Mouse (Mus musculus) layer of hippocampus, adult 11-12 months (tissue): ENCODE measurements at regions not wholly inside any gene's neighbourhood (a gene's known extent, or its start where the extent isn't known, plus 50 kb on each side); places are given as distances from the start of the nearest gene placed in this dataset.

ENCODE experiments used
- DNase-seq: peaks from one replicate; pipeline ENCODE4 v3.0.0; 2022; ENCODE audit warnings: low spot score

- DNase-seq = peak; percentile 41
Observed at GRCm38 (mm10) chr9:61046517-61046916, 252.2 kb downstream of the Uaca start.

- no peak for DNase-seq
Observed at GRCm38 (mm10) chr9:61047289-61047688, 252.9 kb downstream of the Uaca start.

GRCm38 (mm10) chr9:61048576-61048975 lies 254.2 kb downstream of the Uaca start:
- no peak for DNase-seq

DNA sequence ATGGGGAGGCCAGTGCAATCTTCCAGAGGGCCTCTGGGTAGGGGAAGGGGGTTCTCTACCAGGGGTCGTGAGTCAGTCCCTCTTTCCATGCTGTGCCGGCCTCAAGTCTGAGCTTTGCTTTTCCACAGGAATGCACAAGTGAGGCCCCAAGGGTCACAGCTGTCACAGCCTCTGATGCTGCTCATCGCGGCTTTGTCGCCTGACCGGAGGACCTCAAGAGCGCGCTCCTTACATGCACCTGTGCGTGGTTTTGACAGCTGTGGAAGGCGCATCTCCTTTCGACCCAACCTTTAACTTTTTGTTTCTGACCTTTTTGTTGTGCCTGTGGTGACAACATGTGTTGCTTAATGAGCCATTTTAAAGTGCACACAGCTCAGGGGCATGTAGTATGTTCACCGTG lies 258.3 kb downstream of the Uaca start:
- DNase-seq = no peak

- DNase-seq = peak; percentile 66
Observed at GRCm38 (mm10) chr9:61054427-61054826, 260.1 kb downstream of the Uaca start.

DNA sequence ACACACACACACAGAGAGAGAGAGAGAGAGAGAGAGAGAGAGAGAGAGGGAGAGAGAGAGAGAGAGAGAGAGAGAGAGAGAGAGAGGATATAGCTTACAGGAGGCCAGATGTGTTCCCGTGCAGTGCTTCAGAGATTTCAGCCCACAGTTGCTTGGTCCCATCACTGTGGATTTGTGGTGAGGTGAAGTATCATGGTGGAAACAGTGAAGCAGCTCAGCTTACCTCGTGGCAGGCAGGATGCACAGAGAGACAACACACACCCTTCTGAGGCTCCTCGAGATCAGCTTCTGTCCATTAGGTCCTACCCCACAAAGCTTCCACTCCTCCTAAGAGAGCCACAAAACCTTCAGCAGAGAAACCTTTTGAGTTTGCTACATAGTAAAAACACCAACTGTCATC lies 261.1 kb downstream of the Uaca start:
- no peak for DNase-seq

DNA sequence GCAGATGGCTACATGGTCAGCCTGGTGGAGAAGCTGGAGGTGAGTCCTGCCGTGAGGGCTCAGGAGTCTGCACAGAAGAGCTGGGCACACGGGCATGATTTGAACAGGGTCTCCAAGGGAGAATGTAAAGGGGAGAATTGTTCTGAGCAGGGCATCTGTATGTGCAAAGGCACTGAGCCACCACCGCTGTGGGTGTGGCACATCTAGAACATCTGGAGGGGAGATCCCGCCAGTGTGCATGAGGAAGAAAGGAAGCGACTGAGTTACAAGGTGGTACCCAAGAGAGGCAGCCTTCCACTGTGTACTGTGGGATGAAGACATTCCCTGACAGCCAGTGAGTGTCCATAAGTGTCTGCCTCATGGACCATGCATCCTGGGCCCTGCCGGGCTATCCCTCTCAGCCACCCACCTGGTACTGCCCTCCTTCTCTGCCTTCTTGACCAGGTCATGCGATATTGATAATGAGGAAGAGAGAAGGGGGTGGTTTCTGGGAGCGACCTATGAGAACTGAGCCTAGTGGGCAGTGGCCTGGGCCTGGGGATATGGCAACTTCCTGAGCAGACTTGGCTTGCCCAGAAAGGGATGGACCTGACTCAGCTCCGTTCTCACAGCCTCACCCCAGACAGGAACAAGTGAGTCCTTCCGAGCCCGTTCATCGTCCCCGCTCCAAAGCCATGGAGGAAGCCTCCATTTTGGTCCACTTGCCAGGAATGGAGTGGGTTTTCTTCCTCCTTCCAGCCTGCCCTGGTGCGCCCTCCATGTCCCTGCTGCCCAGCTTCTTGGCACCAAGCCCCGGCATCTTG lies 261.8 kb downstream of the Uaca start:
- DNase-seq = peak; percentile 38

GRCm38 (mm10) chr9:61056731-61057270 lies 262.5 kb downstream of the Uaca start:
- peak; percentile 43 for DNase-seq

DNA sequence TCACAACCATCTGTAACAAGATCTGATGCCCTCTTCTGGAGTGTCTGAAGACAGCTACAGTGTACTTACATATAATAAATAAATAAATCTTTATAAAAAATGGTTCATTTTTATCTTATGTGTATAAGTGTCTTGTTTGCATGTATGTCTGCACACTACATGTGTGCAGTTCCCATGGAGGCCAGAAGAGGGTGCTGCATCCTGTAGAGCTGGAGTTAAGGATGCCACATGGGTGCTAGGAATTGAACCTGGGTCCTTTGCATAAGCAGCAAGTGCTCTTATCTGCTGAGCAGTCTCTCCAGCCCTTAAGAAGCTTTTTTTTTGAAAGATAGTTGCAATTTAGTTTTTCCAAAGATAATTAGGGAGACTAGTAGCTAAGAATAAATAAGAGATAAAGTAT lies 264.9 kb downstream of the Uaca start:
- DNase-seq = no peak

GRCm38 (mm10) chr9:61060958-61061357 lies 266.6 kb downstream of the Uaca start:
- no peak for DNase-seq

- no peak for DNase-seq
Observed at GRCm38 (mm10) chr9:61064714-61065305, 270.5 kb downstream of the Uaca start.

- no peak for DNase-seq
Observed at GRCm38 (mm10) chr9:61069553-61070314, 275.4 kb downstream of the Uaca start.

GRCm38 (mm10) chr9:61070315-61070707 lies 276.0 kb downstream of the Uaca start:
- no peak for DNase-seq

DNA sequence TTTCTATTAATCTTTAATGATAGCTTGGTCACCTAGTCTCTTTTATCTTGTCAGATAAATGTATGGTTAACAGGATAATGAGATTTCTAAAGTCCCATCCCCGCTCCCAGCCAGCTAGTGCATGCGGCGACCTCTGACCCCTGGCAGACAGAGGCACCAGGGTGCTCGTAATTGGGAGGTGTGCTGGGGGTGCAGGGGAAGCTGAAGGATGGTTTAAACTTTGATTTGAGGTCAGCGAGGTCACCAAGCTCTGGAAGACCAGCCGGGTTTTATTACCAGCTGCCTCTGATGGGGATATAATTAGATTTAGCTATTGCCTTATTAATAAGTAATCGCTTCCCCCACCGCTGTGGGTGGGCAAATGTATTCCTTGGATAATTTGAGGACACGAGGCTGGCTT lies 276.5 kb downstream of the Uaca start:
- no peak for DNase-seq

GRCm38 (mm10) chr9:61073482-61073881 lies 279.1 kb downstream of the Uaca start:
- DNase-seq = no peak

GRCm38 (mm10) chr9:61075071-61075470 lies 280.7 kb downstream of the Uaca start:
- no peak for DNase-seq

- DNase-seq = no peak
Observed at GRCm38 (mm10) chr9:61077181-61077580, 282.8 kb downstream of the Uaca start.

GRCm38 (mm10) chr9:61077807-61078206 lies 283.5 kb downstream of the Uaca start:
- no peak for DNase-seq

- DNase-seq = peak; percentile 39
Observed at GRCm38 (mm10) chr9:61081474-61082021, 287.2 kb downstream of the Uaca start.

- DNase-seq = no peak
Observed at GRCm38 (mm10) chr9:61084655-61085230, 287.4 kb upstream of the Tle3 start.

DNA sequence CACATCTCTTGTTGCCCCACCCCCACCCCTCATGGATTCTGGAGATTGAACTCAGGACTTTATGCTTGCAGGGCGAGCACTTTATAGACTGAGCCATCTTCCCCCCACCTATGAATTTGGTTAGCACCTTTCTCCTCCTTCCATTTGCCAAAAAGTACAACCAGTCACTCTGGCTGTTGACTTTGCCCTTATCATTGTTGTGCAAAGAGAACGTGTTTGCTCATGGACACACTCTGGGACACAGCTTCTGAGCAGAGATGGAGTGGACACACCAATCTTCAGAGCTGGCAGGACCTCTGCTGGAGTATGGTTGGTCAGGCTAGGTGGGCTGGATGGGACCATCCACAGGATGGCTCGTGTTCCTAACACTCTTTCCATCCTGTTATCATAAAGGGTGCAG lies 285.1 kb upstream of the Tle3 start:
- no peak for DNase-seq

GRCm38 (mm10) chr9:61089066-61089686 lies 283.0 kb upstream of the Tle3 start:
- no peak for DNase-seq
